Mouse (Mus musculus) kidney, adult 18-20 months (tissue): Measurements from ENCODE around the gene Dnajc12.
"Not testable (repeated sequence)": the region's sequence is repeated elsewhere in the genome, so short reads cannot be mapped to it uniquely, and the experiment has no call there.

ENCODE experiments used
- DNase-seq: peaks from one replicate; pipeline ENCODE4 v3.0.0; 2021

Gene Dnajc12

DNA sequence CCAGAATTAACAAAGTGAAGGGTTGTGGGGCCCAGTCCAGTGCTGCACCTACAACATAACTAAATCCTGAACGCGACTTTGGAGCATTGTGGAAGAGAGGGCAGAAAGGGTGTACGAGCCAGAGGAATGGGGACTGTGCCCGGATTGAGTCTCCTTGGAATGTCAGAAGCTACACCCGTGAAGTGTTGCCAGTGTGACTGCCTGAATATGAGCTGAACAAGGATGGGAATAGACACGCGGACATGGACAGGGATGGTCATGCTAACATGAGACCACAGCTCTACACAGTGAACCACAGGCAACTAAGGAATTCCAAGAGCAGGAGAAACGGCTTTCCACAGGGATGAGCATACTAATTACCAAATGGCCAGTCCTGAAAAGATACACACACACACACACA, 49.9 kb downstream of the Dnajc12 start:
- no peak for DNase-seq

DNA sequence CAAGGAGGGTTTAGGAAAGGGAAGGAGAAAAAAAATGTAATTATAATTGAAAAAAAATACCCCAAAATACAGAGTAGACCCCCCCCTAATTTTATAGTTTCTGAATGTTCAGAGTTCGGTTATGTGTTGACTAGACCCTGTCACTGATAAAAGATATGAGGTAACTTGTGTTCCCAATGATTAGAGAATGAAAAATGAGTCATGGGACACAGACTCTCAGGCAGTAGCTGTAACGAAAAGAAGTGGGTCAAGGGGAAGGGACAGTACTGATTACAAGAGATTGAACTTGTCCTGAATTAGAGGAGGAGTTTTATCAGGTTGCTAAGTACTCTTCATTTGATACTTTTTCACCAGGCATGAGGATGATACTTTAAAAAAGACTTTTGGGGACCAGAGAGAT, 50.6 kb downstream of the Dnajc12 start:
- no peak for DNase-seq

DNA sequence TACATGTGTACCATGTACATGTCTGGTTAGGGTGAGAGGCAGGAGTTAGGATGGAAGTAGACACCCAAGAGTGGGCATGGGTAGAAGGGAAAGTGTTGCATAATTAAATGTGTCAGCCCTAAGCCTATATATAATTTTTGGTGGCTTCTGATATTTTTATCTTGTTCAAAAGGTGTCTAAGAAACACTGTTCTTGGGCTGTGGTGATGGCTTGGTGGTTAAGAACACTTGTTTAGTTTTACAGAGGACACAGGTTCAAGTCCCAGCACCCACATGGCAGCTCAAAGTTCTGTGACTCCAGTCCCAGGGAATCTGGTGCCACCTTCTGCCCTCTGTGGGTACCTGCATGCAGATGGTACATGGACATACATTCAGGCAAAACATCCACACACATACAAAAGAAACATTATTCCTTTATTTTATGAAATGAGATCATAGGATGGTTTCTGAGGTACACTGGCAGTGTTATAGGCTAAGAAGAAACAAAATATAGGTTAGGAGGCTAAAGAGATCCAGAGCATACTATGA, 56.6 kb downstream of the Dnajc12 start:
- DNase-seq: no peak

DNA sequence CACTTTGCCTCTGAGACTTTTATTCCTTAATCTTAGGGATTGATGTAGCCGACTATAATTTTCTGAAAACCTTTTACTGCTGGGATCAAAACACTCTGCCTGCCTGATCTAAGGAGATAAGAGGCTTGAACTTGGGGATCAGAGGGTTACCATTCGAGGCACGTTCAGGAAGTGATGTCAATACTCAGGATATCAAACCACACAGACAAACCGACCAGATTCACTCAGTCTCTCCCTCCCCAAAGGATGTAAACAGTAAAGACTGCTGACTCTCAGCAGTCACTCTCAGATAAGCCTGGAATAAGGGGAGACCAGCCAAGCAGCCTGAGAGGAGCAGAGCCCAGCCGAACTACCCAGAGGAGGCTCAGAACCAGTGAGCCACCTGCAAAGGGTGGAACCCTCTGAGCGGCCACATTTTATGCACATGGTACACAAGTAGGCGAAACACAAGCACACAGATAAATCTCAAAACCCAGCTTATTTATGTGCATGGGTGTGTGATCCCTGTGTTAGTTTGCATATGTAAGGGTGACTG, 57.5 kb downstream of the Dnajc12 start:
- no peak for DNase-seq

DNA sequence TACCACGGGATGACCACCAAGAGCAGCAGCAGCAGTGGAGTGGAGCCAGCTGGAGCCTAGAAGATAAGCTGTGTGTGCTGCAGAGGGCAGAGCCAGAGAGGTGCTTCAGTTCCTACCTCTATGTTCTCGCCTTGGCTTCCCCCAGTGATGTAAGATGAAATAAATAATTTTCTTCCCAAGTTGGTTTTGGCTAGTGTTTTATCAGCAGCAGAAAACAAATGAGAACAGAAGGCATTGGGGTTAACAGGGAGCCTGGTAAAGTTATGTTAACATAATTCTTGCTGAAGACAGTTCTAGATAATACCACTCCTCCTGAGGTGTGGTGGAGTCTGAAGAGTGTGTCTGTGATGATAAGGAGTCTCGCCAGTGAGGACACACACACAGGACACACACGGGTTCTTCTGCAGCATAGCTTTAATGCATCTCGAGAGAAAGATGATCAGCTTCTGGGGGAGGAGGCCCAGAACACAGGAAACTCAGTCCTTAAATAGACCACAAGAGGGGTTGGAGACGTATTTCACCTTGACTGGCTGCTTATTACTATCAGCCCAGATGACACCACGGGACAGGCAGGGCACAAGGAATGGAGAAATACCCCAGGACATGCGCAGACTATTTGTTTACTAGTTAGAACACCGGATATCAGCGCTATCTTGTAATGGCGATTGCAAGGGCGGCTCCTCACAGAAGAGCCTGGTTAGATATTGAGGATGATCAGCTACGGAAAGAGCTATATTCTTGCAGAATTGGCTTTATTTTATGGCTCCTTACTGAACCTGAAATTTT, 62.6 kb downstream of the Dnajc12 start:
- not testable (repeated sequence) for DNase-seq

DNA sequence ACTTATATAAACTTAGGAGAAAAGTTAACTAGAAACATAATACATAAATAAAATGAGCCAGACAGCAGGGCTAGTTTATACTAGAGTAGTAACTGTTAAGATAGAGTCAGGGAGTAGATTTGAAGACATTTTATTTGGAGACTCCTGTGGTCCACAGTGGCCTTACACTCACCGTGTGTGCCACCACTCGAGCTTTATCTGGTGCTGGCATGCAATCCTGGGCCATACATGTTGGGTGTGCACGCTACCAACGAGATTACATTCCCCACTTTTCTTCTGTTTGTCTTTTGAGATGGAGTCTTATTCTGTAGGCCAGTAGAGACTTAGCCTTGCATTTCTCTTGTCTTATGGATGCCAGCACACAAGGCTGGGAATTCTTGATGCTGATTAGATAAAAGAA, 71.7 kb downstream of the Dnajc12 start:
- DNase-seq: no peak

DNA sequence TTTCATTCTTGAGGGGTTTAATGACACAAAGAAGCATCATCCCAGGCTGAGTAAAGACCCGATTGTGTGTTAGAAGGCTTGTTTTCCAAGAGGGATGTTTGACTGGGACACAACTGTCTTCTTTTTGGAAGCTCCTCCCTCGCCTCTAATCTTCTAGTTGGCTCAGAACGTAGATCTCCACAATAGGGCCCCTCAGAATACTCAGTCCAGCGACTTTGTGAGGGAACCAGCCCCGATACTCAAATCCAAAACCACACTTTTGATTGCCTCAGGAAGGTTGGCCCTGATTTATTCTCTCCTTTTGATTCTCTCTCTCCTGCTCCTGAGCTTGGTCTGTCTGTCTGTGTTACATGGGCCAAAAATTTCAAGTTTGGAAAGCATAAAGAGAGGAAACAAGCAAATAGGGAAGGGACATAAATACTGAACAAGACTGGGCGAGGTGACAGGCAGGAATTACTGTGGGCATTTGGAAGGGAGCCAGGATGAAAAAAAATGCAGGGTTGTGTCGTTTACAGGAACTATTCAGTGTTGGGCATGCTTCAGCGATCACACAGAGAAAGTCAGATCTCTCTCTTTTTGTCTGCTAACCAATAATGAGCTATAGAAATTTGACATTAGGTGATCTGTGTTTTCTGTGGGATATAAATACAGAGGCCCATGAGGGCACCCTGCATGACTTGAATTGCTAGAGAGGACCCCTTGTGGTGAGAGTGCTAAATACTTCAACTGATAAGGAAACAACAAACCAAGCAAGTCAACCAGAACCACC, 73.1 kb downstream of the Dnajc12 start:
- peak; percentile 11 for DNase-seq

DNA sequence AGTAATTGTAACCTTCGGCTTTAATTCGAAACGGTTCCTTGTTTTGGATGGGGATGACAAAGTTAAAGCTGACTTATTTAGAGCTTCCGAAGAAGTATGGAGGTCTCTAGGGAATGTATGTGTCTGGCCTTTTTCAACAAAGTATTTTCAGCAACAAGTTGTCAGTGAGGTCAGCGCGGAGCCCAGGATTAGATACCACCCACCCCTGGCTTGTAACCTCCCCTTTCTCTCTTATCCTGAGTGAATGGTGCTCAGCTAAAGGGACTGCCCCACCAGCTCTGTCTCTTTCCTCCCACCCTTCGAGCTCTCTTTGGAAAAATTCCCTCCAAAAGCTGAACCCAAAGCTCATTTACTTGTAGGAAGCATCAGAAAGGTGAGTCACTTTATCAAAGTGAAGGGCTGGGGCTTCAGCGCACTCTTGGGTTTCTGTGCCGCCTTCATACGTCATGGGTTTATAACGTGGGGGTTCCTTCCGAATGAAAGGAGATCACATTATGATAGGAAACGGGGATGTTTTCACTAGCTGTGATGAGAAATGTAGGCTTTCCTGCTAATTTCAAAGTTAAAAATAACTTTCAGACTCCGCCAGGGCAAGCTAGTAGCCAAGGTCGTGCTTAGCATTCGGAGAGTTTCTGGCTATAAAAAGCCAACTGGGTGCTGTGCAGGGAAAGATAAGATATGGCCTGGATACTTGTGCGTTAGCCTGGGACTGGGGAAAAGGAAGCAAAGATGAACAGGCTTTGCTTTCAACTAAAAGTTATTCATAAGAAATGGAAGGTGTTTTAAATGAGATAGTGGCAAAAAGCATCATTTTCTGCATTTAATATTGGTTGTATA, 75.3 kb downstream of the Dnajc12 start:
- no peak for DNase-seq
